Mouse (Mus musculus): ENCODE results near the gene Abhd8. TPM values are rescaled to one million over a fixed set of nuclear protein-coding genes. Genes with fewer than 3 reads are reported as not detected.

The Abhd8 gene
- 1 to 10 TPM; 4.3 to 6.3 TPM for total RNA-seq (2023)

DNA sequence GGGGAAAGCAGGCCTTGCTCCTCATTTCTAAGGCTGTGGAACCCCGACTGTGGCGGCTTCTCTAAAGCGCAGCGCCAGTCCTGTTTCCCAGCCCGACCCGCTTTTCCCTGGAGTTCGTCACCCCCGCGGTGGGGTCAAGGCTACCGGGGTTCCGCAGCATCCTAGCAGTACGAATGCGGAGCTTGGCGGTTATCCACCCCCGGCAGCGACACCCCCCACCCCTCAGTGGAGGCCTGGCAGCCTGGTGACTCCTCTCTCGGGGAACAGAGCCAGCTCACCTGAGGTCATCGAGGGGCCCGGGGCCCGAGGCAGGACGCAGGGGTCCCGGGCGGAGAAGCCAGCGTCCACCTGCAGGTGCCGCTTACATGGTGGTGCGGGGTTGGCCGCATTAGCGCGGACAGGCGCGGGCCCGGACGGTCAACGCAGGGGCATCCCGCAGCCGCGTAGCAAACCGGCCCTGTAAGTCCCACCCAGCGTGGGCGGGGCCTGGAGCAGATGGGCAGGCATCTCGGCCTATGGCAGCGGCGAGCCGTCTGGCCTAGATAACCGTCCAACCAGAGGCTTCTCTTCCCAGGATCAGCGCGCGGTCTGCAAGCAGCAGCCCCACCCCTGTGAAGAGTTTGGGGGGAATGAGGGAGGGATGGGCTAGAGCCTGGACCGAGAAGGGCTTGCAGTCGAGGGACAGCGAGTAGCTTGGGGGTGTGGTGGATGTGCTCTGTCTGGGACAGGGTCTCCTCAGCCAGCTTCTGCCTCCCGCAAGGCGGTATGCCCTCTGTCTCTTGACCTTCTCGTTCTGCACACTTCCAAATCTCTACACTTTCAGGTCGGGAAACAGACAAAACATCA, at the start of gene Abhd8:
Abhd8 (minus strand) TSS at position 468 of the 846 bp plus-strand sequence.

DNA sequence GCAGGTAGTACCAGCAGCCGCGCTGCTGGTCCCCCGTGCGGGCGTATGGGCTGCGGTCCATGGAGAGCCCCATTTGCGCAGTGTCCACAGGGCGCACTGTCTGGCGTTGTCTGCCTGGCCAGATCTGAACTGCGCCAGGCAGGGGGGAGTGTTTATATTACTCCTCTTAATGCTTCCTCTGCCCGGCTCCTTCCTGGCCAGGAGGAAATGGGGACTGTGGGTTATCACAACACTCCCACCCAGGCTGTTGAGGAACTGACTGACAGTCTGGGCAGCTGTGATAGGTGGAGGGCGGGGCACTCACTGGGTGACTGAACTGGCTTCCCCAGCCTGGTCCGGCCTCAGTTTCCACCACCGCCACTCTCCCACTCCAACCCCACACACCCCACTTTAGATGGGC, 48.2 kb upstream of the Abhd8 start, which contains the start of gene Plvap:
Plvap (minus strand) TSS at position 109 of the 400 bp plus-strand sequence.

DNA sequence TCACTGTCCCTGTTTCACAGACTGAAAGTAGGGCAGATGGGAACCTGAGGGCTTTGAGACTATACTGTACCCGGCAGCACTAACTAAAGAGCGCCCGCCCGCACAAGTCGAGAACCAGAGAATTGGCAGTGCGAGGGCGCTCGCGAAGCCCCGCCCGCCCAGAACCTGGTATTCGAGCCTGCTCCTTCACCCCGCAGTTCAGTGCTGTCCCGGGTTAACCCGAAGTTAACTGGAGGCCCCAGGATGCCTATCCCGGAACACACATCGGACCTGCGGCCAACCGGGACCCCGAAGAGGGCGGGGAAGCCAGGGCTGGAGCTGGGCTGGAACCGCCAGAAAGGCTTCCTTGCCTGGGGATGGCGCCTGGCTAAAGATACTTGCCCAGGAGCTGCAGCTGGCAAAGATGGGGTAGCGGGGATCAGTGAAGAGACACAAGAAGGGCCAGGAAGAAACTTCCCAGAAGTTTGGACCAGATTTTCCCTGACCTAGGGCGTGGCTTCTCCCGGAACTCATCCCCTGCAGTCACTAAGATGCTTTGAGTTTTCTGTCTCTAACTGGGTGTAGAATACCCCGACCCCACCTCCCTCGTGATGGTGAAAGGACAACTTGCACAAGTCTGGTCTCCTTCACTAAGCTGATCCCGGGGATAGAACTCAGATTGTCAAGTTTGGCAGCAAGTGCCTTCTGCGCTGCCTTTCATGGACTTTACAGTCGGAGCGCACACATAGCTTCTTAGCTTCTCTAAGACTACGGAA, 24.4 kb upstream of the Abhd8 start, which contains the start of gene Gtpbp3:
Gtpbp3 (plus strand) TSS at position 413 of the 755 bp plus-strand sequence.

DNA sequence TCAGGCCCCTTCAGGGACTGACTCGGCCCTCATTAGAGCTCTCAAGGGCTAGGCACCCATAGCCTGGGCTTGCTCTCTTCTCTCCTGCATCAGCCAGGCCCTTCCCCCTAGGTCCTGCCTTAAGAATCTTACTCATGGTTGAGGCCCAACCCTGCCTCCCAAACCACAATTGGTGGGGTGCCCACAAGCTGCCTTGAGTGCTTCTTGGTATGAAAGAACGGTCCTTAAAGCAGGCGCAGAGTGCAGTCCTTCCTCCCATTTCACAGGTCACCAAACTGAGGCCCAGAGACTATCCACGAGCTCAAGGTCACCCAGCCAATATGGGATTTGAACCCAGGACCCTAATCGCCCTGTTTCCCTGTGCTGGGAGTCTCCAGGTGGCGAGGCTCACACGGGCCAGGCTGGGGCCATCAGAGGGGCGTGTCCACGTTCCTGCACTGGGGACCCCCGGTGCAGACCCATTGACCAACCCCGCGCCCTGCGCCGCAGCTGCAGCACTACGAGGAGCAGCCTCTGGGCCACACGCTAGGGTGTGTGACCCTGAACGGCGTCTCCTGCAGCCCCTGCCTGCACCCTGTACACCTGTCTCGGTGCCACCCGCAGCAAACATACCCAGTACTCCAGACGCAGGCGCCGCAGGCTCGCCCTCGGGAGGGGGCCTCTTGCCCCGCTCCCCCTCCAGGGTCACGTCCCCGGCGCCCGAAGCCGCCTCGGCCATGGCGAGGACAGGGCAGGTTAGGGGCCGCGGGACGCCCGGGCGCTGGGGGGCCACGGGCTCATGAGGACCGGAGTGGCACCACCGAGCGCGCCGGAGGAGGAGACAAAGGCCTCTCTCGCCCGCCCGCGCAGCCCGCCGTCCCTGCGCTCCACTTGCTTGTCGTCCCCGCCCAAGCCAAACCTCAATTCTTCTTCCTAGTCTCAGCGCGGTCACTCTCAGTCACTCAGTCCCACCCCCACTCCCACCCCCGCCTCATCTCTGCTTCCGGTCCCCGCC, 22.0 kb upstream of the Abhd8 start, which contains the start of gene Ano8:
Ano8 (minus strand) TSS at position 822 of the 994 bp plus-strand sequence.

DNA sequence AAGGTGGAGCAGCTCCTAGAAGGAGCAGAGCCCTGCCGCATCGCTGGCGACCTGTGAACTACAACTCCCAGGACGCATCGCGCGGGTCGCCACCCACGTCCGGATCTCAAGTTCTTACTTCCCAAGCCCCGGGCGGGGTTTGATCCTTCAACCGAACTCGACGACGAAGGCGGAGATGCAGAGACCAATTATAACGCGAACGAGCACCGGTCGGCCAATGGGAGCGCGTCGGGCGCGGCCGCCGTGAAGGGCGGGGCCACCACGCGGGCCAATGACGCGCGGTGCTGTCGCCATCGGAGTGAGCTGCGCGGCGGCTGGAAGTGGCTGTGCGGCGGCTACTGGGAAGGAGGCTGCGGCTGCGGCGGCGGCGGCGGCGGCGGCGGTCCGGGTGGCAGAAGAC, 5.5 kb upstream of the Abhd8 start, which contains the start of gene Dda1:
Dda1 (plus strand) TSS at position 284 of the 400 bp plus-strand sequence.

DNA sequence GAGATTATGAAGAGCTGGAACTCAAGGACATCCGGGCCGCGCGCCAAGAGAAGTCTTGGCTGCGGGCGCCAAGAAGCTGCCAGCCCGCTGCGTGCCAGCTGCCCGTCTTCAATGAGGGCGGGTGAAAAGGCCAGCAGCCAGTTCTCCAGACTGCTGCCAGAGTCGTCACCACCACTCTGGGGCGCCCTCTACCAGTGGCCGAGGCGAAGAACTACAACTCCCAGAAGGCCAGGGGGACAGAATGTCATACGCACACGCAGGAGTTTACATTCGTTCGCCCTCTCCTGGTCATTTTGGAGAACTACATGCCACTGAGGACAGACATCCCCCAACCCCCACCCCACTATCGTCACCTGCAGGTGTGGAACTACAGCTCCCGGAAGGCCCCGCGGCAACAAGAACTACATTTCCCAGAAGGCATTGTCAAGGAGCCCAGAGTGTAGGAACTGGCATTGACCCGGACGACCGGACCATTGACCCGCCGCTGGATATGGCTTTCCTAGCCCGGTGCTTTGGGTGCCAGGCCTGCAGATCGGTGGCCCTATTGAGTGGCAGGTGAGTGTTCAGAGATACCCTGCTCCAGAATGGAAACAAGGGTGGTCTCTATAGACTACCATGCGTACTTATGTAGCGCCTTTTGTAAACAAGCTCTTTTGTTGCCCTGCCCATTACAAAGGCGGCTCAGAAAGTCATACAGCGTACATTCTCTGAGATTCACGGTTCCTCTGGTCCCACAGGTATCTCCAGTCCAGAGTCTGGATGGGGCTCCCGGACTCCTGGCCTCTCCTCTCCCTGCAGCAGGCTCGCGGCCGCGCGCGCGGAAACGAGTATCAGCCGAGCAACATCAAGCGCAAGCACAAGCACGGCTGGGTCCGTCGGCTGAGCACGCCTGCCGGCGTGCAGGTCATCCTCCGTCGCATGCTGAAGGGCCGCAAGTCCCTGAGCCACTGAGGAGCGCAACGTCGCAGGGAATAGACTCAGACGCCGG, 1.4 kb upstream of the Abhd8 start, which contains the start of gene Mrpl34:
Mrpl34 (plus strand) TSS at position 447 of the 988 bp plus-strand sequence.

Other genes with a start within 250 kb of the Abhd8 start
- 100 to 1,000 TPM; 120 to 136 TPM for gene Myo9b, start 190.9 kb downstream of the Abhd8 start, total RNA-seq (2023)
- 10 to 100 TPM; 51.1 to 52.0 TPM for gene Haus8, start 190.7 kb downstream of the Abhd8 start, total RNA-seq (2023)
- gene Use1, start 96.8 kb downstream of the Abhd8 start, total RNA-seq (2023) = 100 to 1,000 TPM; 150 to 156 TPM
- gene Ocel1, start 92.4 kb downstream of the Abhd8 start, total RNA-seq (2023) = 10 to 100 TPM; 17.1 to 18.6 TPM
- gene Nr2f6, start 81.7 kb downstream of the Abhd8 start, total RNA-seq (2023) = 1 to 10 TPM; 7.7 to 8.6 TPM
- gene Ushbp1, start 67.9 kb downstream of the Abhd8 start, total RNA-seq (2023) = under 1 TPM; 0.18 to 0.49 TPM
- gene Babam1, start 66.8 kb downstream of the Abhd8 start, total RNA-seq (2023) = 10 to 100 TPM; 65.8 to 76.1 TPM
- gene Ankle1, start 57.6 kb downstream of the Abhd8 start, total RNA-seq (2023) = 10 to 100 TPM; 15.9 to 17.0 TPM
- 10 to 100 TPM; 28.3 to 34.8 TPM for gene Mrpl34, start 1.3 kb upstream of the Abhd8 start, total RNA-seq (2023)
- 10 to 100 TPM; 78.4 to 85.3 TPM for gene Dda1, start 5.5 kb upstream of the Abhd8 start, total RNA-seq (2023)
- 1 to 10 TPM; 3.7 to 5.7 TPM for gene Ano8, start 22.3 kb upstream of the Abhd8 start, total RNA-seq (2023)
- 10 to 100 TPM; 10.3 to 11.8 TPM for gene Gtpbp3, start 24.4 kb upstream of the Abhd8 start, total RNA-seq (2023)
- gene Plvap, start 48.1 kb upstream of the Abhd8 start, total RNA-seq (2023) = 1 to 10 TPM in 1 of 2 experiments, under 1 TPM in 1; 0.68 to 1.6 TPM
- not detected for gene Ccdc194, start 62.1 kb upstream of the Abhd8 start, total RNA-seq (2023)
- 10 to 100 TPM; 17.2 to 21.1 TPM for gene Bst2, start 73.8 kb upstream of the Abhd8 start, total RNA-seq (2023)
- 10 to 100 TPM; 24.6 to 35.1 TPM for gene Mvb12a, start 79.3 kb upstream of the Abhd8 start, total RNA-seq (2023)
- gene Tmem221, start 95.2 kb upstream of the Abhd8 start, total RNA-seq (2023) = under 1 TPM in 1 of 2 experiments, not detected in 1; 0.31 TPM
- not detected for gene Nxnl1, start 102.9 kb upstream of the Abhd8 start, total RNA-seq (2023)
- gene Slc27a1, start 105.2 kb upstream of the Abhd8 start, total RNA-seq (2023) = 1 to 10 TPM; 1.5 to 1.7 TPM
- gene Pgls, start 128.5 kb upstream of the Abhd8 start, total RNA-seq (2023) = 10 to 100 TPM; 92.3 to 98.2 TPM
- 10 to 100 TPM in 1 of 2 experiments, 1 to 10 TPM in 1; 5.1 to 14.5 TPM for gene Fam129c, start 134.0 kb upstream of the Abhd8 start, total RNA-seq (2023)
- 10 to 100 TPM; 43.3 to 52.2 TPM for gene Colgalt1, start 147.3 kb upstream of the Abhd8 start, total RNA-seq (2023)
- under 1 TPM; 0.11 to 0.26 TPM for gene Unc13a, start 208.1 kb upstream of the Abhd8 start, total RNA-seq (2023)
- gene Jak3, start 212.6 kb upstream of the Abhd8 start, total RNA-seq (2023) = 10 to 100 TPM; 14.9 to 15.9 TPM
- 1 to 10 TPM; 5.7 to 8.3 TPM for gene Insl3, start 225.6 kb upstream of the Abhd8 start, total RNA-seq (2023)
- under 1 TPM in 1 of 2 experiments, not detected in 1; 0.16 TPM for gene B3gnt3, start 238.1 kb upstream of the Abhd8 start, total RNA-seq (2023)